8 mouse cellular contexts compared by ENCODE assay signal in the genomic region with DNA sequence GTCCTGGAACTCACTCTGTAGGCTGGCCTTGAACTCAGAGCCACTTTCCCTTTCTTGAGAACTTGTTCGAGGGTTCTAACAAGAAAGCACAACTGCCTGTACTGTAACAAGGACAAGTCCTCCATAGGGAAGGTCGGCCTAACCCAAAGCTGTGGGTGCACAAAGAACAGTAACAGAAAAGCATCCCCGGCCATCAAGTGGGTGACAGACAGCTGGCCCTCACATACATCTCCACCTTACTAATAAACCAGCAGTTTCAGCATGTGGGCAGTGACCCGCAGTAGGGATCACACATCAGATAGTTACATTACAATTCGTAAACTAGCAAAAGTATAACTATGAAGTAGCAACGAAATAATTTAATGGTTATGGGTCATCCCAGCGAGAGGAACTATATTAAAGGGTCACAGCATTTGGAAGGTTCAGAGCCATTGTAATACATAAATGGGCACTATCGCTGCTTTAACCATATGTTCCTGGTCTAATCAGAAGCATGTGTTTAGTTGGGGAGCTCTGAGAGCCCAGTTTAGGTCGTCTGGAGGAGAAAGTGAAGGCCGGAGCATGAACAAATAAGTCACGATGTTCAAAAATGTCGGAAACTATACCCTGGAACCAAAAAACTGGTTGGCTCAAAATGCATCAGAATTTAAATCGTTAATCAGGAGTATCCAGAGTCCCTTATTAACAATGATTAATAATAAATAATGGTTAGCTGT. TPM values are rescaled to one million over a fixed set of nuclear protein-coding genes. Genes with fewer than 3 reads are reported as not detected.
DNase-seq lines count a peak whose midpoint lies in the region; ATAC-seq and TF ChIP-seq lines count a peak whose summit lies in the region.

No protein-coding gene starts in this region.

- no peak for TF ChIP-seq CTCF in liver, postnatal 0 days (IDR thresholded peaks at IDR 0.05; ENCODE audit: low read depth)

- no peak for ATAC-seq in heart, embryonic 13.5 days (ENCODE audit: extremely low read depth, insufficient number of reproducible peaks, low FRiP score, low TSS enrichment)
- ATAC-seq in heart, embryonic 14.5 days (ENCODE audit: insufficient number of reproducible peaks, insufficient read depth, low FRiP score, low read depth): no peak
- ATAC-seq in liver, postnatal 0 days: no peak

- peak overlapping the region; percentile 96 for H3K9ac ChIP-seq in heart, embryonic 13.5 days
- peak overlapping the region; percentile 95 for H3K9ac ChIP-seq in heart, embryonic 14.5 days (ENCODE audit: low read length)
- H3K9ac ChIP-seq in liver, postnatal 0 days (replicated peaks): peak overlapping the region; percentile 72

- no peak for DNase-seq in heart, adult 8-10 months (ENCODE audit: low spot score)
- DNase-seq in MN1 (ENCODE audit: low spot score): peak; percentile 5
- DNase-seq in liver, postnatal 0 days: no peak
- DNase-seq in right cerebral cortex, postnatal 25 days: no peak
- no peak for DNase-seq in gastrocnemius, postnatal 4 days (ENCODE audit: low spot score in 2 of 2)
- no peak for DNase-seq in kidney, adult 8-10 months

- H3K4me2 ChIP-seq in heart, embryonic 13.5 days: peak overlapping the region; percentile 82
- H3K4me2 ChIP-seq in heart, embryonic 14.5 days (ENCODE audit: low read length): peak overlapping the region; percentile 69
- H3K4me2 ChIP-seq in liver, postnatal 0 days (ENCODE audit: low read depth, low read length): peak overlapping the region; percentile 76

- no peaks in the 10 kb centered on the region for H3K27me3 ChIP-seq in heart, embryonic 13.5 days (replicated peaks)
- H3K27me3 ChIP-seq in heart, embryonic 14.5 days (ENCODE audit: control insufficient read depth, insufficient read depth, low read length): no peaks in the 10 kb centered on the region
- no peaks in the 10 kb centered on the region for H3K27me3 ChIP-seq in liver, postnatal 0 days (ENCODE audit: insufficient read depth, low read length)

- H3K9me3 ChIP-seq in heart, embryonic 13.5 days: no peaks in the 10 kb centered on the region
- H3K9me3 ChIP-seq in heart, embryonic 14.5 days (ENCODE audit: control insufficient read depth, low read length): no peaks in the 10 kb centered on the region
- no peaks in the 10 kb centered on the region for H3K9me3 ChIP-seq in liver, postnatal 0 days (ENCODE audit: low read length)

- H3K27ac ChIP-seq in heart, embryonic 13.5 days (replicated peaks): 0 out of 2 replicates have a peak overlapping the region, but pooled peaks have one; percentile 28
- H3K27ac ChIP-seq in heart, embryonic 14.5 days (replicated peaks in 1 of 2; ENCODE audit: control insufficient read depth in 1 of 2, insufficient read depth in 1 of 2, low read depth in 2 of 2, low read length in 2 of 2): no peak overlapping the region
- no peak overlapping the region for H3K27ac ChIP-seq in liver, postnatal 0 days (ENCODE audit: low read depth)

- no peak for TF ChIP-seq EP300 in liver, postnatal 0 days (IDR thresholded peaks at IDR 0.05; ENCODE audit: low read depth)

- WGBS in heart, embryonic 13.5 days: 36% methylated on average over 13 of the region's 13 CpGs
- 39% methylated on average over 13 of the region's 13 CpGs for WGBS in heart, embryonic 14.5 days
- WGBS in liver, postnatal 0 days (ENCODE audit: insufficient replicate concordance): 39% methylated on average over 13 of the region's 13 CpGs

- H3K36me3 ChIP-seq in heart, embryonic 13.5 days: peaks cover 25% of the 10 kb centered on the region
- H3K36me3 ChIP-seq in heart, embryonic 14.5 days (ENCODE audit: control insufficient read depth, insufficient read depth, low read length): peaks cover 25% of the 10 kb centered on the region
- peaks cover 24% of the 10 kb centered on the region for H3K36me3 ChIP-seq in liver, postnatal 0 days (replicated peaks; ENCODE audit: insufficient read depth, low read length)

- H3K4me3 ChIP-seq in heart, embryonic 13.5 days: peak overlapping the region; percentile 87
- peak overlapping the region; percentile 75 to 87 for H3K4me3 ChIP-seq in heart, embryonic 14.5 days (ENCODE audit: control insufficient read depth in 1 of 2, insufficient read depth in 1 of 2, low read depth in 1 of 2, low read length in 2 of 2)
- peak overlapping the region; percentile 63 for H3K4me3 ChIP-seq in liver, postnatal 0 days (ENCODE audit: low read depth, low read length)

- peaks cover 17% of the 10 kb centered on the region for H3K4me1 ChIP-seq in heart, embryonic 13.5 days
- H3K4me1 ChIP-seq in heart, embryonic 14.5 days (ENCODE audit: control insufficient read depth in 2 of 2, insufficient read depth in 2 of 2, low read length in 2 of 2): peaks cover 0 to 12% of the 10 kb centered on the region in 2 experiments; a peak in 3 of 4 replicates
- peaks cover 9% of the 10 kb centered on the region for H3K4me1 ChIP-seq in liver, postnatal 0 days (ENCODE audit: insufficient read depth)

RNA-seq across cellular contexts. Expression of a gene that starts 0.6 kb away (rescaled TPM):
- 18.1 and 19.4 TPM in 2 replicates for polyA plus RNA-seq in heart, embryonic 13.5 days (2015; fragmentation: Nextera tagmentation; extraction: Ambion mirVana)
- 10 to 100 TPM in 2 of 4 experiments, 1 to 10 TPM in 2; 8.5 to 12.8 (median 10.5) TPM for total RNA-seq in heart, adult 8-10 months (2022)
- polyA plus RNA-seq in heart, embryonic 14.5 days (2014; fragmentation: Nextera tagmentation; extraction: Ambion mirVana): 16.4 and 19.2 TPM in 2 replicates
- polyA plus RNA-seq in liver, postnatal 0 days (2015; fragmentation: Nextera tagmentation; extraction: Ambion mirVana): 4.4 and 5.5 TPM in 2 replicates
- total RNA-seq in gastrocnemius, postnatal 4 days (2021): 10 to 100 TPM; 16.3 to 18.6 TPM

RNA-seq across cellular contexts. Expression of a gene that starts 25.4 kb away (rescaled TPM):
- 0.15 and 0.62 TPM in 2 replicates for polyA plus RNA-seq in heart, embryonic 13.5 days (2015; fragmentation: Nextera tagmentation; extraction: Ambion mirVana)
- total RNA-seq in heart, adult 8-10 months (2022): under 1 TPM in 3 of 4 experiments, not detected in 1; 0.29 to 0.63 (median 0.46) TPM
- polyA plus RNA-seq in heart, embryonic 14.5 days (2014; fragmentation: Nextera tagmentation; extraction: Ambion mirVana): 0.15 and 0.57 TPM in 2 replicates
- 0.50 and 0.54 TPM in 2 replicates for polyA plus RNA-seq in liver, postnatal 0 days (2015; fragmentation: Nextera tagmentation; extraction: Ambion mirVana)
- not detected for total RNA-seq in gastrocnemius, postnatal 4 days (2021)

RNA-seq across cellular contexts. Expression of a gene that starts 48.2 kb away (rescaled TPM):
- polyA plus RNA-seq in heart, embryonic 13.5 days (2015; fragmentation: Nextera tagmentation; extraction: Ambion mirVana): 50.3 and 51.6 TPM in 2 replicates
- 10 to 100 TPM; 32.5 to 36.0 (median 34.7) TPM for total RNA-seq in heart, adult 8-10 months (2022)
- 54.8 and 61.0 TPM in 2 replicates for polyA plus RNA-seq in heart, embryonic 14.5 days (2014; fragmentation: Nextera tagmentation; extraction: Ambion mirVana)
- 12.0 and 14.3 TPM in 2 replicates for polyA plus RNA-seq in liver, postnatal 0 days (2015; fragmentation: Nextera tagmentation; extraction: Ambion mirVana)
- total RNA-seq in gastrocnemius, postnatal 4 days (2021): 10 to 100 TPM; 53.7 to 56.1 TPM
